Mouse (Mus musculus) CH12.LX (cell line): ENCODE results near the gene Lzts2.
"Not testable (repeated sequence)": the region's sequence is repeated elsewhere in the genome, so short reads cannot be mapped to it uniquely, and the experiment has no call there.

Source experiments
- CHD1 ChIP-seq: IDR thresholded peaks from 2 replicates; pipeline ENCODE4 v1.6.1; 2012; ENCODE audit warnings: low read depth, low read length, improper control_type of control experiment, inconsistent platforms
- CTCF ChIP-seq, 2 experiments: IDR thresholded peaks in 1 of 2; conservative IDR thresholded peaks in 1 of 2; 2 replicates each; pipeline ENCODE4 v1.5.1; 2011 to 2012; ENCODE audit warnings: low read depth in 2 of 2, low read length in 2 of 2, improper control_type of control experiment in 1 of 2, inconsistent platforms in 1 of 2, mild to moderate bottlenecking in 1 of 2, moderate library complexity in 1 of 2
- ETS1 ChIP-seq: conservative IDR thresholded peaks from 2 replicates; pipeline ENCODE4 v1.6.1; 2012; ENCODE audit warnings: low read depth, mild to moderate bottlenecking, inconsistent platforms, low read length, improper control_type of control experiment, moderate library complexity
- HCFC1 ChIP-seq: IDR thresholded peaks from 2 replicates; pipeline ENCODE4 v1.6.1; 2012; ENCODE audit warnings: low read depth, mild to moderate bottlenecking, inconsistent platforms, low read length, improper control_type of control experiment
- MEF2A ChIP-seq: IDR thresholded peaks from 2 replicates; pipeline ENCODE4 v1.6.1; 2014; ENCODE audit warnings: low read depth, mild to moderate bottlenecking, inconsistent platforms, low read length, improper control_type of control experiment, borderline replicate concordance
- POLR2AphosphoS2 ChIP-seq: IDR thresholded peaks from 2 replicates; pipeline ENCODE4 v1.6.1; 2011; ENCODE audit warnings: low read depth, low read length, improper control_type of control experiment
- ZMIZ1 ChIP-seq: IDR thresholded peaks from 2 replicates; pipeline ENCODE4 v1.6.1; 2012; ENCODE audit warnings: low read depth, mild to moderate bottlenecking, inconsistent platforms, low read length, improper control_type of control experiment

- not testable (repeated sequence) for TF ChIP-seq CHD1; MEF2A; POLR2AphosphoS2; HCFC1; ETS1; ZMIZ1; CTCF (conservative IDR thresholded peaks at IDR 0.05 in 1 of 2, IDR thresholded peaks at IDR 0.05 in 1 of 2; ENCODE audit: low read depth in 2 of 2, low read length in 2 of 2)
These were observed 24.0 kb downstream of the Lzts2 start for GRCm38 (mm10) chr19:45038198-45038597.
